In the genomic region with DNA sequence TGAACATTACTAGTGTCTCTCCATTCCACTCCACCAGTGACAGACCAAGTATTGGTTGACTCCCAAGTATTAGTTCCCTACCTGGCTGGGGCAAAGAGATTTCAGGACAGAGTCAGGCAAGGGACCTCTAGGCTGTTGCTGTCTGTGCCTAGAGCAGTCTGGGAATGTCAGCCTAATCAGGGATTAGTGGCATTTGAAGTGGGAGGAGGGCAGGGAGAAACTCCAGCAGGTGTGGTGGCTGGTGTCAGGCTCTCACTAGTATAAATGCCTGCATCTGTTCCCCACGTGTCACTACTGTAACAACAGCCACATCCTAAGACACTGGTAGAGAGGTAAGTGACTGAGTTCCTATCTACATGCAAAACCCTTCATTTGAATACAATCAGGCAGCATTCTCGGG, we compare ENCODE assay signal across 18 mouse cellular contexts.
"Had no signal": no experiment of that assay in that cellular context is flagged by ENCODE, and none has a peak within 500 bp of the region (broad histone marks: within the 10 kb centered on the region; RNA-seq: fewer than 3 reads in every experiment).

No protein-coding gene starts in this region.

- H3K27me3 ChIP-seq: limb, embryonic 13.5 days; liver, embryonic 15.5 days; midbrain, embryonic 12.5 days; midbrain, embryonic 15.5 days; neural tube, embryonic 13.5 days had no signal

- H3K9me3 ChIP-seq: limb, embryonic 10.5 days; limb, embryonic 13.5 days; liver, embryonic 15.5 days; midbrain, embryonic 12.5 days; midbrain, embryonic 15.5 days; neural tube, embryonic 13.5 days had no signal

- ATAC-seq: intestine, embryonic 16.5 days; midbrain, embryonic 15.5 days had no signal

- H3K27ac ChIP-seq: limb, embryonic 10.5 days; limb, embryonic 13.5 days; liver, embryonic 15.5 days; macrophage; midbrain, embryonic 12.5 days; midbrain, embryonic 15.5 days; neural tube, embryonic 13.5 days; stomach, postnatal 0 days had no signal

- H3K36me3 ChIP-seq: limb, embryonic 10.5 days; limb, embryonic 13.5 days; liver, embryonic 15.5 days; midbrain, embryonic 12.5 days; midbrain, embryonic 15.5 days; neural tube, embryonic 13.5 days had no signal

- DNase-seq: kidney, adult 18-20 months; kidney, postnatal 14 days; kidney, postnatal 4 days; lung, adult 2 months; lung, postnatal 14 days; thymus, adult 2 months; thymus, postnatal 14 days; thymus, postnatal 4 days had no signal

- H3K9ac ChIP-seq: limb, embryonic 13.5 days; liver, embryonic 15.5 days; midbrain, embryonic 12.5 days; midbrain, embryonic 15.5 days; neural tube, embryonic 13.5 days had no signal

- H3K4me2 ChIP-seq: limb, embryonic 13.5 days; liver, embryonic 11.5 days; liver, embryonic 15.5 days; midbrain, embryonic 12.5 days; midbrain, embryonic 15.5 days; neural tube, embryonic 13.5 days had no signal

- H3K4me3 ChIP-seq: limb, embryonic 10.5 days; limb, embryonic 13.5 days; liver, embryonic 15.5 days; midbrain, embryonic 12.5 days; midbrain, embryonic 15.5 days; neural tube, embryonic 13.5 days had no signal
